29 mouse cellular contexts compared by ENCODE assay signal in the genomic region with DNA sequence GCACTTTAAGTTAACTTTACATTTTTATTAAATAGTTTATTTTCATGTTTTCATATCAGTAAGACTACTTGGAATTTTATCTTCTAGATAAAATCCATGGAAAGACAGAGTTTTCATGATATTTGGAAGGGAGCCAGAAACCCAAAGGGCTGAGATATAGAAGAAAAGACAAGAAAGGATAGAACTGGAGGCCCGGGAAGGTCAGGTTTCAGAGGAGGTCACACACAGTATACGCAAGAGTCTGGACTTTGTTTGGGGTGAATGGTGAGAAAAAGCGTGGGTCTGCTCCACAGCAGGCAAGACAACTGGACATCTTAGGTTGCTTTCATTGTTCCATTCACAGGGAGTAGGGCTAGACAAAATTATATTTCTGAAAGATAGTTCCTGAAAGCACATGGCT.
DNase-seq lines count a peak whose midpoint lies in the region; ATAC-seq lines count a peak whose summit lies in the region.
"Had no signal": no experiment of that assay in that cellular context is flagged by ENCODE, and none has a peak within 500 bp of the region (broad histone marks: within the 10 kb centered on the region; RNA-seq: fewer than 3 reads in every experiment).

No protein-coding gene starts in this region.

- 46% methylated on average over 3 of the region's 3 CpGs for WGBS in hindbrain, embryonic 11.5 days
- WGBS in hindbrain, embryonic 13.5 days: 39% methylated on average over 3 of the region's 3 CpGs
- WGBS in embryonic facial prominence, embryonic 10.5 days: 29% methylated on average over 3 of the region's 3 CpGs

- peak; percentile 4 for DNase-seq in hindbrain, embryonic 11.5 days (ENCODE audit: low spot score)
- DNase-seq in ovary, postnatal 36 days (ENCODE audit: low spot score): peak; percentile 3
- no peak for DNase-seq in ovary, postnatal 14 days (ENCODE audit: low spot score)
- peak; percentile 25 for DNase-seq in embryonic facial prominence, embryonic 10.5 days (ENCODE audit: low spot score)
- peak; percentile 2 for DNase-seq in yolk sac, embryonic 10.5 days (ENCODE audit: low spot score)
- DNase-seq in lung, postnatal 14 days: no peak
- no peak for DNase-seq in cerebellum, postnatal 36 days
- DNase-seq: adrenal gland, postnatal 10 days; cerebellum, adult 8-10 months; gastrocnemius, postnatal 25 days; heart, adult 18-20 months; heart, postnatal 4 days; kidney, adult 8-10 months; kidney, postnatal 4 days; layer of hippocampus, postnatal 36 days; left cerebral cortex, postnatal 4 days; liver, postnatal 0 days; lung, postnatal 10 days had no signal

- no peak for ATAC-seq in hindbrain, embryonic 11.5 days (ENCODE audit: low FRiP score)
- no peak for ATAC-seq in hindbrain, embryonic 13.5 days (ENCODE audit: low FRiP score)
- ATAC-seq: forebrain, embryonic 13.5 days; intestine, embryonic 16.5 days; liver, embryonic 12.5 days; liver, postnatal 0 days; Patski had no signal

- no peak overlapping the region for H3K27ac ChIP-seq in hindbrain, embryonic 11.5 days (ENCODE audit: low read depth, low read length)
- no peak overlapping the region for H3K27ac ChIP-seq in hindbrain, embryonic 13.5 days
- no peak overlapping the region for H3K27ac ChIP-seq in embryonic facial prominence, embryonic 10.5 days (replicated peaks)
- H3K27ac ChIP-seq: embryonic facial prominence, embryonic 15.5 days; forebrain, embryonic 13.5 days; hindbrain, embryonic 15.5 days; kidney, postnatal 0 days; liver, embryonic 12.5 days; midbrain, embryonic 12.5 days; neural tube, embryonic 13.5 days had no signal

- no peaks in the 10 kb centered on the region for H3K36me3 ChIP-seq in hindbrain, embryonic 11.5 days (ENCODE audit: control insufficient read depth, insufficient read depth, low read length)
- no peaks in the 10 kb centered on the region for H3K36me3 ChIP-seq in hindbrain, embryonic 13.5 days
- H3K36me3 ChIP-seq in embryonic facial prominence, embryonic 10.5 days (replicated peaks): no peaks in the 10 kb centered on the region
- H3K36me3 ChIP-seq: embryonic facial prominence, embryonic 15.5 days; hindbrain, embryonic 15.5 days; liver, embryonic 12.5 days; midbrain, embryonic 12.5 days; neural tube, embryonic 13.5 days had no signal

- no peaks in the 10 kb centered on the region for H3K4me1 ChIP-seq in hindbrain, embryonic 11.5 days (replicated peaks; ENCODE audit: control insufficient read depth, insufficient read depth, low read length)
- H3K4me1 ChIP-seq in hindbrain, embryonic 13.5 days (replicated peaks): no peaks in the 10 kb centered on the region
- 0 out of 2 replicates have a peak, but pooled peaks cover 5% of the 10 kb centered on the region for H3K4me1 ChIP-seq in embryonic facial prominence, embryonic 10.5 days
- H3K4me1 ChIP-seq: embryonic facial prominence, embryonic 15.5 days; hindbrain, embryonic 15.5 days; liver, embryonic 12.5 days; midbrain, embryonic 12.5 days; neural tube, embryonic 13.5 days had no signal

- no peaks in the 10 kb centered on the region for H3K9me3 ChIP-seq in hindbrain, embryonic 11.5 days (ENCODE audit: control insufficient read depth, low read length)
- H3K9me3 ChIP-seq in hindbrain, embryonic 13.5 days: no peaks in the 10 kb centered on the region
- no peaks in the 10 kb centered on the region for H3K9me3 ChIP-seq in embryonic facial prominence, embryonic 10.5 days
- H3K9me3 ChIP-seq: embryonic facial prominence, embryonic 15.5 days; forebrain, embryonic 13.5 days; hindbrain, embryonic 15.5 days; liver, embryonic 12.5 days; midbrain, embryonic 12.5 days; neural tube, embryonic 13.5 days had no signal

- no peaks in the 10 kb centered on the region for H3K27me3 ChIP-seq in hindbrain, embryonic 11.5 days (ENCODE audit: control insufficient read depth, insufficient read depth, low read length)
- no peaks in the 10 kb centered on the region for H3K27me3 ChIP-seq in hindbrain, embryonic 13.5 days
- no peaks in the 10 kb centered on the region for H3K27me3 ChIP-seq in embryonic facial prominence, embryonic 10.5 days (replicated peaks; ENCODE audit: low read depth, poor library complexity, severe bottlenecking)
- H3K27me3 ChIP-seq: embryonic facial prominence, embryonic 15.5 days; forebrain, embryonic 13.5 days; hindbrain, embryonic 15.5 days; liver, embryonic 12.5 days; midbrain, embryonic 12.5 days; neural tube, embryonic 13.5 days; Patski had no signal

- H3K9ac ChIP-seq in hindbrain, embryonic 11.5 days (ENCODE audit: low read depth, low read length): no peak overlapping the region
- H3K9ac ChIP-seq in hindbrain, embryonic 13.5 days: no peak overlapping the region
- H3K9ac ChIP-seq: embryonic facial prominence, embryonic 15.5 days; forebrain, embryonic 13.5 days; hindbrain, embryonic 15.5 days; liver, embryonic 12.5 days; liver, postnatal 0 days; midbrain, embryonic 12.5 days; neural tube, embryonic 13.5 days had no signal

- H3K4me3 ChIP-seq in hindbrain, embryonic 11.5 days (ENCODE audit: low read depth, low read length): no peak overlapping the region
- no peak overlapping the region for H3K4me3 ChIP-seq in hindbrain, embryonic 13.5 days
- no peak overlapping the region for H3K4me3 ChIP-seq in embryonic facial prominence, embryonic 10.5 days
- H3K4me3 ChIP-seq: embryonic facial prominence, embryonic 15.5 days; forebrain, embryonic 13.5 days; hindbrain, embryonic 15.5 days; liver, embryonic 12.5 days; midbrain, embryonic 12.5 days; neural tube, embryonic 13.5 days had no signal

- H3K4me2 ChIP-seq in hindbrain, embryonic 11.5 days (replicated peaks; ENCODE audit: low read depth, low read length): no peak overlapping the region
- no peak overlapping the region for H3K4me2 ChIP-seq in hindbrain, embryonic 13.5 days
- H3K4me2 ChIP-seq: embryonic facial prominence, embryonic 15.5 days; forebrain, embryonic 13.5 days; heart, embryonic 11.5 days; hindbrain, embryonic 15.5 days; liver, embryonic 12.5 days; midbrain, embryonic 12.5 days; neural tube, embryonic 13.5 days had no signal

Comparison
In these comparisons a context has a peak if more than half of its experiments do, and no peak if none do; other contexts are left out.
1. DNase-seq: peak in hindbrain, embryonic 11.5 days (single experiment), ovary, postnatal 36 days (single experiment), embryonic facial prominence, embryonic 10.5 days (single experiment) and yolk sac, embryonic 10.5 days (single experiment); none in ovary, postnatal 14 days (single experiment), lung, postnatal 14 days (single experiment) and cerebellum, postnatal 36 days (0 of 2).